In genomic region chr7:91832207-91832606, GRCm38 (mm10) we compare ENCODE assay signal across 22 mouse cellular contexts.
DNase-seq lines count a peak whose midpoint lies in the region; ATAC-seq lines count a peak whose summit lies in the region.
"Had no signal": no experiment of that assay in that cellular context is flagged by ENCODE, and none has a peak within 500 bp of the region (broad histone marks: within the 10 kb centered on the region; RNA-seq: fewer than 3 reads in every experiment).

No protein-coding gene starts in this region.

- no peaks in the 10 kb centered on the region for H3K9me3 ChIP-seq in limb, embryonic 13.5 days
- H3K9me3 ChIP-seq in limb, embryonic 10.5 days (replicated peaks), result no peaks in the 10 kb centered on the region
- H3K9me3 ChIP-seq: embryonic facial prominence, embryonic 15.5 days; forebrain, embryonic 10.5 days; heart, embryonic 13.5 days; hindbrain, embryonic 12.5 days had no signal

- no peaks in the 10 kb centered on the region for H3K36me3 ChIP-seq in limb, embryonic 13.5 days
- no peaks in the 10 kb centered on the region for H3K36me3 ChIP-seq in limb, embryonic 10.5 days
- H3K36me3 ChIP-seq: embryonic facial prominence, embryonic 15.5 days; forebrain, embryonic 10.5 days; heart, embryonic 13.5 days; hindbrain, embryonic 12.5 days had no signal

- DNase-seq in adrenal gland, adult 2 months, result peak; percentile 31
- DNase-seq in adrenal gland, postnatal 4 days (ENCODE audit: low spot score in 2 of 2), result no peak
- DNase-seq in limb, embryonic 10.5 days (ENCODE audit: low spot score), result no peak
- peak; percentile 15 for DNase-seq in adrenal gland, postnatal 25 days
- DNase-seq in cerebellum, postnatal 36 days, result no peak
- no peak for DNase-seq in cerebellum, postnatal 10 days
- DNase-seq: cerebellum, adult 11 months; cerebellum, adult 8-10 months; cerebellum, postnatal 25 days; gastrocnemius, postnatal 36 days; heart, adult 11 months; heart, postnatal 4 days had no signal

- ATAC-seq in limb, embryonic 13.5 days (ENCODE audit: low FRiP score, low read depth), result 0 out of 2 replicates have a peak, but pooled peaks have one; percentile 24
- ATAC-seq: forebrain, embryonic 14.5 days; hindbrain, embryonic 16.5 days; inflammation-experienced regulatory T-cells, adult 6 months; intestine, postnatal 0 days had no signal

- no peak overlapping the region for H3K27ac ChIP-seq in limb, embryonic 13.5 days
- H3K27ac ChIP-seq in limb, embryonic 10.5 days, result no peak overlapping the region
- H3K27ac ChIP-seq: embryonic facial prominence, embryonic 15.5 days; forebrain, embryonic 10.5 days; heart, embryonic 13.5 days; hindbrain, embryonic 12.5 days had no signal

- H3K4me1 ChIP-seq in limb, embryonic 13.5 days, result no peaks in the 10 kb centered on the region
- no peaks in the 10 kb centered on the region for H3K4me1 ChIP-seq in limb, embryonic 10.5 days
- H3K4me1 ChIP-seq: embryonic facial prominence, embryonic 15.5 days; forebrain, embryonic 10.5 days; heart, embryonic 13.5 days; hindbrain, embryonic 12.5 days had no signal

- 59% methylated on average over 5 of the region's 5 CpGs for WGBS in limb, embryonic 13.5 days
- WGBS in limb, embryonic 10.5 days, result 90% methylated on average over 5 of the region's 5 CpGs

- H3K4me2 ChIP-seq in limb, embryonic 13.5 days (replicated peaks), result no peak overlapping the region
- H3K4me2 ChIP-seq: embryonic facial prominence, embryonic 15.5 days; heart, embryonic 13.5 days; hindbrain, embryonic 12.5 days had no signal

- H3K27me3 ChIP-seq in limb, embryonic 13.5 days, result no peaks in the 10 kb centered on the region
- no peaks in the 10 kb centered on the region for H3K27me3 ChIP-seq in limb, embryonic 10.5 days (ENCODE audit: low read depth, poor library complexity, severe bottlenecking)
- H3K27me3 ChIP-seq: embryonic facial prominence, embryonic 15.5 days; heart, embryonic 13.5 days; hindbrain, embryonic 12.5 days had no signal

- no peak overlapping the region for H3K9ac ChIP-seq in limb, embryonic 13.5 days
- H3K9ac ChIP-seq: embryonic facial prominence, embryonic 15.5 days; heart, embryonic 13.5 days; hindbrain, embryonic 12.5 days had no signal

- H3K4me3 ChIP-seq in limb, embryonic 13.5 days, result no peak overlapping the region
- no peak overlapping the region for H3K4me3 ChIP-seq in limb, embryonic 10.5 days
- H3K4me3 ChIP-seq: embryonic facial prominence, embryonic 15.5 days; erythroblast, embryonic 14.5 days; forebrain, embryonic 10.5 days; heart, embryonic 13.5 days; hindbrain, embryonic 12.5 days had no signal

Comparison
In these comparisons a context has a peak if more than half of its experiments do, and no peak if none do; other contexts are left out.
1. DNase-seq: peak in adrenal gland, adult 2 months (single experiment) and adrenal gland, postnatal 25 days (single experiment); none in adrenal gland, postnatal 4 days (0 of 2), limb, embryonic 10.5 days (single experiment), cerebellum, postnatal 36 days (0 of 2) and cerebellum, postnatal 10 days (0 of 2).